Mouse (Mus musculus) C2C12 (cell line): Measurements from ENCODE around the gene Mfn1. TPM values are rescaled to one million over a fixed set of nuclear protein-coding genes. Genes with fewer than 3 reads are reported as not detected.

Experiments used
- H3K27me3 ChIP-seq: one replicate; pipeline ENCODE4 v1.6.1; 2011; ENCODE audit not compliant: control insufficient read depth, insufficient read depth, insufficient read length
- H3K36me3 ChIP-seq: one replicate; pipeline ENCODE4 v1.6.1; 2011; ENCODE audit not compliant: control insufficient read depth, insufficient read depth
- H3K4me3 ChIP-seq: one replicate; pipeline ENCODE4 v1.5.1; 2011; ENCODE audit warnings: mild to moderate bottlenecking, control low read depth; ENCODE audit not compliant: poor library complexity, insufficient read depth, severe bottlenecking
- H3K79me2 ChIP-seq: one replicate; pipeline ENCODE4 v1.6.1; 2011; ENCODE audit not compliant: control insufficient read depth, insufficient read depth
- H3K79me3 ChIP-seq: one replicate; pipeline ENCODE4 v1.6.1; 2011; ENCODE audit warnings: low read depth, control low read depth
- H3ac ChIP-seq: one replicate; pipeline ENCODE3; 2011; ENCODE audit warnings: low read depth; ENCODE audit not compliant: control insufficient read depth, insufficient read length
- CEBPB ChIP-seq: IDR thresholded peaks from one replicate; pipeline ENCODE4 v1.6.1; 2011; ENCODE audit warnings: low read depth, mild to moderate bottlenecking, control low read depth, moderate library complexity
- CTCF ChIP-seq: IDR thresholded peaks from one replicate; pipeline ENCODE4 v1.5.1; 2011; ENCODE audit not compliant: control insufficient read depth, insufficient read depth, insufficient read length
- FOSL1 ChIP-seq: IDR thresholded peaks from one replicate; pipeline ENCODE4 v1.8.0; 2011; ENCODE audit warnings: mild to moderate bottlenecking, low read length; ENCODE audit not compliant: poor library complexity, insufficient read depth, severe bottlenecking
- MAX ChIP-seq: IDR thresholded peaks from one replicate; pipeline ENCODE4 v1.6.1; 2011; ENCODE audit warnings: mild to moderate bottlenecking, control low read depth
- MYOD1 ChIP-seq: IDR thresholded peaks from one replicate; pipeline ENCODE4 v1.6.1; 2011; ENCODE audit warnings: low read depth; ENCODE audit not compliant: control insufficient read depth, insufficient read length
- MYOG ChIP-seq: IDR thresholded peaks from one replicate; pipeline ENCODE4 v1.6.1; 2011; ENCODE audit not compliant: control insufficient read depth, insufficient read length; ENCODE audit errors: extremely low read depth
- USF1 ChIP-seq: IDR thresholded peaks from one replicate; pipeline ENCODE4 v1.6.1; 2011; ENCODE audit warnings: low read depth, mild to moderate bottlenecking, control low read depth, moderate library complexity
- polyA plus RNA-seq: library from polyadenylated mRNA; unstranded; fragments of >200 nt; fragmentation: generic; extraction: Trizol; gene quantifications from one replicate; pipeline ENCODE4 v1.2.1, GENCODE M21; 2012; ENCODE audit warnings: missing spikeins

The Mfn1 gene
- polyA plus RNA-seq, 1 experiment, result 10.1 TPM

GRCm38 (mm10) chr3:32586274-32586673, 57.0 kb downstream of the Mfn1 start:
- H3K27me3 ChIP-seq, result no peaks in the 10 kb centered on the region
- TF ChIP-seq MYOG (no peak), FOSL1 (no peak), USF1 (peak; percentile 72)
- H3K79me2 ChIP-seq, result no peaks in the 10 kb centered on the region
- no peak overlapping the region for H3K4me3 ChIP-seq
- no peaks in the 10 kb centered on the region for H3K79me3 ChIP-seq
- no peak overlapping the region for H3ac ChIP-seq
- H3K36me3 ChIP-seq, result peaks cover 58% of the 10 kb centered on the region

- H3K4me3 ChIP-seq, result no peak overlapping the region
- H3ac ChIP-seq, result no peak overlapping the region
- no peaks in the 10 kb centered on the region for H3K79me3 ChIP-seq
- peaks cover 10% of the 10 kb centered on the region for H3K36me3 ChIP-seq
- TF ChIP-seq MYOD1 (no peak), CTCF (no peak), CEBPB (no peak), FOSL1 (no peak), USF1 (no peak)
- H3K79me2 ChIP-seq, result peaks cover under 1% of the 10 kb centered on the region
- no peaks in the 10 kb centered on the region for H3K27me3 ChIP-seq
These were observed 65.8 kb downstream of the Mfn1 start for GRCm38 (mm10) chr3:32595080-32595479.

GRCm38 (mm10) chr3:32599328-32599727, 70.1 kb downstream of the Mfn1 start:
- no peak overlapping the region for H3K4me3 ChIP-seq
- H3ac ChIP-seq, result no peak overlapping the region
- TF ChIP-seq CEBPB (no peak), USF1 (no peak), MYOG (no peak), MYOD1 (no peak), CTCF (no peak), FOSL1 (no peak), MAX (no peak)
- no peaks in the 10 kb centered on the region for H3K27me3 ChIP-seq
- peaks cover 10% of the 10 kb centered on the region for H3K36me3 ChIP-seq
- peaks cover 22% of the 10 kb centered on the region for H3K79me2 ChIP-seq
- H3K79me3 ChIP-seq, result peaks cover 3% of the 10 kb centered on the region

GRCm38 (mm10) chr3:32601055-32601454, 71.8 kb downstream of the Mfn1 start:
- no peak overlapping the region for H3K4me3 ChIP-seq
- no peak overlapping the region for H3ac ChIP-seq
- H3K79me3 ChIP-seq, result peaks cover 13% of the 10 kb centered on the region
- H3K27me3 ChIP-seq, result no peaks in the 10 kb centered on the region
- H3K36me3 ChIP-seq, result peaks cover under 1% of the 10 kb centered on the region
- no peak for TF ChIP-seq MYOG
- peak; percentile 55 for TF ChIP-seq MAX
- peak; percentile 47 for TF ChIP-seq FOSL1
- H3K79me2 ChIP-seq, result peaks cover 34% of the 10 kb centered on the region

- H3K36me3 ChIP-seq, result peaks cover 10% of the 10 kb centered on the region
- no peaks in the 10 kb centered on the region for H3K27me3 ChIP-seq
- no peak overlapping the region for H3ac ChIP-seq
- peaks cover 56% of the 10 kb centered on the region for H3K79me3 ChIP-seq
- no peak overlapping the region for H3K4me3 ChIP-seq
- H3K79me2 ChIP-seq, result peaks cover 92% of the 10 kb centered on the region
- TF ChIP-seq MYOG (no peak), CTCF (no peak), MYOD1 (no peak), MAX (no peak), CEBPB (no peak), USF1 (no peak), FOSL1 (no peak)
These were observed 80.0 kb downstream of the Mfn1 start for GRCm38 (mm10) chr3:32609233-32609632.

- Histone ChIP-seq H3K79me2 (peaks cover 92% of the 10 kb centered on the region), H3K79me3 (peaks cover 51% of the 10 kb centered on the region), H3K36me3 (peaks cover 10% of the 10 kb centered on the region), H3ac (no peak overlapping the region), H3K27me3 (no peaks in the 10 kb centered on the region), H3K4me3 (no peak overlapping the region)
- TF ChIP-seq MAX, result no peak
- no peak for TF ChIP-seq MYOG
- no peak for TF ChIP-seq USF1
These were observed 81.3 kb downstream of the Mfn1 start for GRCm38 (mm10) chr3:32610560-32610959.
